Comparison of ENCODE assay signal across 14 mouse cellular contexts in the genomic region with DNA sequence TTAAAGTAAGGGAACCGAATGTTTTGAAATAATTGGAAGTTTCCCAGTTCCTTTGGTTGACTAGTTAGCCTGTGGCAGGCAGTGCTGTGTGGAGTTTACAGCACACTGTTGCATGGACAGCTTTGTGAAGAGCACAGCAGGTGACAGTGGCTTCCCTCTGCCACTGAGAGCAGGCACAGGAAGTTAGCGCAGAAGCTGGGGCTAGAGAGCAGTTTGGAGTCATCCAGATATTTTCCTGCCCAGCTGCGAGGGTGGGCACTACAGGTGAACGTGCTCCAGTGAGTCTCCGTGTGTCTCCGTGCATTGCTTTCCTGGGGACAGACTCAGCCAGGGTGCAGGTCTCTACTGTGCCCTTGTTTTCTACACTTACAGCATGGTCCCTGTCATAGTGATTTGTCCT. TPM values are rescaled to one million over a fixed set of nuclear protein-coding genes. Genes with fewer than 3 reads are reported as not detected.
DNase-seq lines count a peak whose midpoint lies in the region; ATAC-seq and TF ChIP-seq lines count a peak whose summit lies in the region.
"Had no signal": no experiment of that assay in that cellular context is flagged by ENCODE, and none has a peak within 500 bp of the region (broad histone marks: within the 10 kb centered on the region; RNA-seq: fewer than 3 reads in every experiment).

No protein-coding gene starts in this region.

- no peak overlapping the region for H3K4me3 ChIP-seq in heart, embryonic 13.5 days
- no peak overlapping the region for H3K4me3 ChIP-seq in midbrain, postnatal 0 days (ENCODE audit: low read depth, low read length)
- H3K4me3 ChIP-seq: layer of hippocampus, adult 2 months; lung, embryonic 15.5 days; midbrain, embryonic 10.5 days had no signal

- ATAC-seq in heart, embryonic 13.5 days (ENCODE audit: extremely low read depth, insufficient number of reproducible peaks, low FRiP score, low TSS enrichment) = no peak
- peak; percentile 55 for ATAC-seq in granulocyte monocyte progenitor cell, adult 5-6 weeks (replicated peaks; ENCODE audit: poor library complexity, severe bottlenecking)
- no peak for ATAC-seq in midbrain, postnatal 0 days (ENCODE audit: low FRiP score)

- intact Hi-C loops in heart, postnatal 10 days (cut with DNase I) = no loop called here

- no peaks in the 10 kb centered on the region for H3K27me3 ChIP-seq in heart, embryonic 13.5 days (replicated peaks)
- no peaks in the 10 kb centered on the region for H3K27me3 ChIP-seq in midbrain, postnatal 0 days (ENCODE audit: insufficient read depth, low read length)
- H3K27me3 ChIP-seq: lung, embryonic 15.5 days had no signal

- peak overlapping the region; percentile 7; the same call in 1 of the 2 replicates for H3K4me2 ChIP-seq in heart, embryonic 13.5 days
- no peak overlapping the region for H3K4me2 ChIP-seq in midbrain, postnatal 0 days (ENCODE audit: low read depth, low read length, poor library complexity, severe bottlenecking)
- H3K4me2 ChIP-seq: lung, embryonic 15.5 days had no signal

- H3K4me1 ChIP-seq in heart, embryonic 13.5 days = peaks cover 69% of the 10 kb centered on the region
- H3K4me1 ChIP-seq in midbrain, postnatal 0 days (ENCODE audit: insufficient read depth, low read length) = no peaks in the 10 kb centered on the region; the same call in 1 of the 2 replicates

- no peaks in the 10 kb centered on the region for H3K9me3 ChIP-seq in heart, embryonic 13.5 days
- H3K9me3 ChIP-seq in midbrain, postnatal 0 days (ENCODE audit: low read length) = no peaks in the 10 kb centered on the region
- H3K9me3 ChIP-seq: lung, embryonic 15.5 days; midbrain, embryonic 10.5 days had no signal

- peak overlapping the region; percentile 19; the same call in 1 of the 2 replicates for H3K9ac ChIP-seq in heart, embryonic 13.5 days
- H3K9ac ChIP-seq in midbrain, postnatal 0 days (replicated peaks; ENCODE audit: low read length, poor library complexity, severe bottlenecking) = no peak overlapping the region
- H3K9ac ChIP-seq: lung, embryonic 15.5 days had no signal

- WGBS in heart, embryonic 13.5 days = 42% methylated on average over 6 of the region's 6 CpGs
- 35% methylated on average over 6 of the region's 6 CpGs for WGBS in midbrain, postnatal 0 days

- no peak for DNase-seq in heart, postnatal 10 days
- DNase-seq in CD4-positive, CD25-positive, alpha-beta regulatory T cell, adult 2 months (ENCODE audit: low read depth, low spot score) = peak; percentile 50
- peak; percentile 70 for DNase-seq in thymus, postnatal 0 days (ENCODE audit: low spot score)
- no peak for DNase-seq in testis, postnatal 14 days (ENCODE audit: low spot score)
- no peak for DNase-seq in midbrain, postnatal 0 days (ENCODE audit: low spot score)
- DNase-seq in lung, postnatal 14 days = no peak
- DNase-seq: cerebellum, postnatal 25 days; heart, postnatal 4 days had no signal

- TF ChIP-seq CTCF in midbrain, postnatal 0 days (IDR thresholded peaks at IDR 0.05) = no peak

- H3K27ac ChIP-seq in heart, embryonic 13.5 days (replicated peaks) = no peak overlapping the region
- no peak overlapping the region for H3K27ac ChIP-seq in midbrain, postnatal 0 days (ENCODE audit: low read depth, low read length)
- H3K27ac ChIP-seq: kidney, postnatal 0 days; lung, embryonic 15.5 days; midbrain, embryonic 10.5 days had no signal

- H3K36me3 ChIP-seq in heart, embryonic 13.5 days = no peaks in the 10 kb centered on the region
- H3K36me3 ChIP-seq in midbrain, postnatal 0 days (ENCODE audit: insufficient read depth, low read length) = peaks cover 2% of the 10 kb centered on the region; the same call in 1 of the 2 replicates
- H3K36me3 ChIP-seq: lung, embryonic 15.5 days; midbrain, embryonic 10.5 days had no signal

RNA-seq across cellular contexts. Expression of a gene that starts 30.4 kb away (rescaled TPM):
- polyA plus RNA-seq in heart, embryonic 13.5 days (2015; fragmentation: Nextera tagmentation; extraction: Ambion mirVana) = 6.3 and 6.8 TPM in 2 replicates
- total RNA-seq in heart, postnatal 10 days (2021) = 10 to 100 TPM; 33.8 to 41.6 TPM
- total RNA-seq in granulocyte monocyte progenitor cell, adult 5-6 weeks (2014; fragmentation: Nextera tagmentation) = 42.0 and 50.1 TPM in 2 replicates
- total RNA-seq in granulocyte monocyte progenitor cell, adult 5-6 weeks (2017) = 23.8 and 27.4 TPM in 2 replicates
- polyA plus RNA-seq in thymus, postnatal 0 days (2015; fragmentation: Nextera tagmentation; extraction: Ambion mirVana) = 12.4 and 16.6 TPM in 2 replicates
- total RNA-seq in midbrain, postnatal 0 days (2014; rRNA removed) = 29.5 and 30.7 TPM in 2 replicates
- 8.5 and 10.5 TPM in 2 replicates for polyA plus RNA-seq in midbrain, postnatal 0 days (2015; fragmentation: Nextera tagmentation; extraction: Ambion mirVana)

Comparison
In these comparisons a context has a peak if more than half of its experiments do, and no peak if none do; other contexts are left out.
1. DNase-seq: peak in CD4-positive, CD25-positive, alpha-beta regulatory T cell, adult 2 months (single experiment) and thymus, postnatal 0 days (single experiment); none in heart, postnatal 10 days (0 of 2), testis, postnatal 14 days (single experiment), midbrain, postnatal 0 days (single experiment) and lung, postnatal 14 days (single experiment).